Mouse (Mus musculus) intestine, embryonic 15.5 days (tissue): ENCODE data around the gene Galntl5. TPM values are rescaled to one million over a fixed set of nuclear protein-coding genes. Genes with fewer than 3 reads are reported as not detected.
"Not testable (repeated sequence)": the region's sequence is repeated elsewhere in the genome, so short reads cannot be mapped to it uniquely, and the experiment has no call there.

Experiments used
- ATAC-seq: fragments of 200-750 bp; cut with Nextera tagmentation; 2 replicates; pipeline ENCODE4 v1.8.0; 2017; ENCODE audit warnings: moderate TSS enrichment, moderate library complexity
- H3K27ac ChIP-seq: fragments of 300-500 bp; sonication (generic); 2 replicates; pipeline ENCODE4 v1.5.1; 2015; ENCODE audit warnings: mild to moderate bottlenecking, inconsistent platforms
- H3K27me3 ChIP-seq: fragments of 300-500 bp; sonication (generic); replicated peaks from 2 replicates; pipeline ENCODE4 v1.6.1; 2015; ENCODE audit warnings: inconsistent platforms
- H3K36me3 ChIP-seq: fragments of 300-500 bp; sonication (generic); 2 replicates; pipeline ENCODE4 v1.6.1; 2015; ENCODE audit warnings: inconsistent platforms
- H3K4me1 ChIP-seq: fragments of 300-500 bp; sonication (generic); replicated peaks from 2 replicates; pipeline ENCODE4 v1.6.1; 2015; ENCODE audit warnings: inconsistent platforms
- H3K4me2 ChIP-seq: fragments of 300-500 bp; sonication (generic); replicated peaks from 2 replicates; pipeline ENCODE4 v1.6.1; 2015; ENCODE audit warnings: mild to moderate bottlenecking, inconsistent platforms
- H3K4me3 ChIP-seq: fragments of 300-500 bp; sonication (generic); replicated peaks from 2 replicates; pipeline ENCODE4 v1.5.1; 2015; ENCODE audit warnings: inconsistent platforms
- H3K9ac ChIP-seq: fragments of 300-500 bp; sonication (generic); 2 replicates; pipeline ENCODE4 v1.6.1; 2015; ENCODE audit warnings: inconsistent platforms
- H3K9me3 ChIP-seq: fragments of 300-500 bp; sonication (generic); 2 replicates; pipeline ENCODE4 v1.6.1; 2016; ENCODE audit warnings: inconsistent platforms
- WGBS: fragments of 180-500 bp; shearing (Covaris S2); methylation state at CpG from one replicate; pipeline ENCODE4 v1.1.7; 2015; 5-methylcytosine and 5-hydroxymethylcytosine counted together
- polyA plus RNA-seq: library from polyadenylated mRNA; unstranded; fragments of >200 nt; fragmentation: Nextera tagmentation; extraction: Ambion mirVana; gene quantifications from 2 replicates; pipeline ENCODE4 v1.2.1, GENCODE M21; 2015

The Galntl5 gene
- polyA plus RNA-seq, 1 experiment from 2014 or later = not detected

- Histone ChIP-seq H3K27me3 (no peaks in the 10 kb centered on the region), H3K4me1 (peaks cover 5% of the 10 kb centered on the region; the same call in 1 of the 2 replicates), H3K27ac (peak within 1 kb of the TSS; percentile 90), H3K4me2 (peak within 1 kb of the TSS; percentile 57), H3K9me3 (no peaks in the 10 kb centered on the region), H3K36me3 (no peaks in the 10 kb centered on the region), H3K4me3 (peak within 1 kb of the TSS; percentile 76), H3K9ac (peak within 1 kb of the TSS; percentile 84)
- WGBS = 85% methylated on average over 3 of the region's 3 CpGs
- no peak for ATAC-seq
Observed at GRCm38 (mm10) chr5:25221604-25222003, 40.3 kb downstream of the Galntl5 start, which contains the start of gene Galnt11. TSS of gene Galnt11 (plus strand) at chr5:25221904.

GRCm38 (mm10) chr5:25222752-25223702 lies 41.8 kb downstream of the Galntl5 start, which contains the start of gene E130116L18Rik:
TSS of gene E130116L18Rik (minus strand) at chr5:25223153.
- 2% methylated on average over 71 of the region's 72 CpGs for WGBS
- H3K4me1 ChIP-seq = peaks cover 5% of the 10 kb centered on the region; the same call in 1 of the 2 replicates
- no peaks in the 10 kb centered on the region for H3K36me3 ChIP-seq
- H3K9ac ChIP-seq = peak within 1 kb of the TSS; percentile 84
- peak; percentile 99 for ATAC-seq
- peak within 1 kb of the TSS; percentile 76 for H3K4me3 ChIP-seq
- no peaks in the 10 kb centered on the region for H3K9me3 ChIP-seq
- no peaks in the 10 kb centered on the region for H3K27me3 ChIP-seq
- H3K27ac ChIP-seq = peak within 1 kb of the TSS; percentile 90
- H3K4me2 ChIP-seq = peak within 1 kb of the TSS; percentile 57

- WGBS = 98% methylated on average over 1 of the region's 1 CpGs
- H3K9me3 ChIP-seq, ATAC-seq, H3K4me2 ChIP-seq, H3K4me3 ChIP-seq, H3K4me1 ChIP-seq, H3K9ac ChIP-seq, H3K27me3 ChIP-seq, H3K27ac ChIP-seq, H3K36me3 ChIP-seq: not testable (repeated sequence)
Observed at GRCm38 (mm10) chr5:25224377-25224776, 43.1 kb downstream of the Galntl5 start.

- H3K27me3 ChIP-seq = no peaks in the 10 kb centered on the region
- no peak overlapping the region for H3K4me3 ChIP-seq
- no peak overlapping the region for H3K27ac ChIP-seq
- H3K4me2 ChIP-seq = no peak overlapping the region
- WGBS = 81% methylated on average over 6 of the region's 6 CpGs
- H3K9me3 ChIP-seq = no peaks in the 10 kb centered on the region
- H3K4me1 ChIP-seq = no peaks in the 10 kb centered on the region
- ATAC-seq = peak; percentile 53; the same call in 1 of the 2 replicates
- H3K36me3 ChIP-seq = no peaks in the 10 kb centered on the region; the same call in 1 of the 2 replicates
- H3K9ac ChIP-seq = no peak overlapping the region
Observed at GRCm38 (mm10) chr5:25243101-25243500, 61.8 kb downstream of the Galntl5 start.

GRCm38 (mm10) chr5:25245806-25246472 lies 64.7 kb downstream of the Galntl5 start:
- Histone ChIP-seq H3K4me3 (no peak overlapping the region), H3K36me3 (peaks cover 5% of the 10 kb centered on the region; the same call in 1 of the 2 replicates), H3K4me1 (no peaks in the 10 kb centered on the region), H3K27ac (no peak overlapping the region), H3K27me3 (no peaks in the 10 kb centered on the region), H3K4me2 (no peak overlapping the region), H3K9ac (no peak overlapping the region), H3K9me3 (no peaks in the 10 kb centered on the region)
- 82% methylated on average over 10 of the region's 10 CpGs for WGBS
- ATAC-seq = no peak

GRCm38 (mm10) chr5:25246473-25246865 lies 65.2 kb downstream of the Galntl5 start:
- no peak overlapping the region for H3K9ac ChIP-seq
- ATAC-seq = no peak
- H3K27me3 ChIP-seq = no peaks in the 10 kb centered on the region
- H3K4me3 ChIP-seq = no peak overlapping the region
- no peaks in the 10 kb centered on the region for H3K4me1 ChIP-seq
- H3K4me2 ChIP-seq = no peak overlapping the region
- peaks cover 5% of the 10 kb centered on the region; the same call in 1 of the 2 replicates for H3K36me3 ChIP-seq
- WGBS = 65% methylated on average over 1 of the region's 1 CpGs
- H3K9me3 ChIP-seq = no peaks in the 10 kb centered on the region
- H3K27ac ChIP-seq = no peak overlapping the region

GRCm38 (mm10) chr5:25247036-25247435 lies 65.8 kb downstream of the Galntl5 start:
- H3K36me3 ChIP-seq = peaks cover 5% of the 10 kb centered on the region; the same call in 1 of the 2 replicates
- WGBS = 69% methylated on average over 3 of the region's 3 CpGs
- no peak overlapping the region for H3K4me3 ChIP-seq
- H3K4me1 ChIP-seq = no peaks in the 10 kb centered on the region
- no peak overlapping the region for H3K27ac ChIP-seq
- H3K27me3 ChIP-seq = no peaks in the 10 kb centered on the region
- no peaks in the 10 kb centered on the region for H3K9me3 ChIP-seq
- H3K9ac ChIP-seq = no peak overlapping the region
- H3K4me2 ChIP-seq = no peak overlapping the region
- ATAC-seq = no peak

GRCm38 (mm10) chr5:25252423-25252822 lies 71.2 kb downstream of the Galntl5 start:
- no peaks in the 10 kb centered on the region for H3K9me3 ChIP-seq
- H3K4me3 ChIP-seq = no peak overlapping the region
- peak; percentile 92 for ATAC-seq
- H3K4me1 ChIP-seq = no peaks in the 10 kb centered on the region
- H3K9ac ChIP-seq = no peak overlapping the region
- peak overlapping the region; percentile 81 for H3K27ac ChIP-seq
- peaks cover 16% of the 10 kb centered on the region; the same call in 1 of the 2 replicates for H3K36me3 ChIP-seq
- H3K4me2 ChIP-seq = no peak overlapping the region
- WGBS = 58% methylated on average over 2 of the region's 2 CpGs
- H3K27me3 ChIP-seq = no peaks in the 10 kb centered on the region

GRCm38 (mm10) chr5:25252825-25253544 lies 71.7 kb downstream of the Galntl5 start:
- Histone ChIP-seq H3K9ac (no peak overlapping the region), H3K27ac (peak overlapping the region; percentile 77), H3K4me3 (no peak overlapping the region), H3K27me3 (no peaks in the 10 kb centered on the region), H3K4me1 (no peaks in the 10 kb centered on the region), H3K4me2 (no peak overlapping the region), H3K36me3 (peaks cover 19% of the 10 kb centered on the region; the same call in 1 of the 2 replicates), H3K9me3 (no peaks in the 10 kb centered on the region)
- peak; percentile 83 for ATAC-seq
- WGBS = 66% methylated on average over 8 of the region's 8 CpGs

GRCm38 (mm10) chr5:25254491-25254890 lies 73.2 kb downstream of the Galntl5 start:
- peaks cover 19% of the 10 kb centered on the region; the same call in 1 of the 2 replicates for H3K36me3 ChIP-seq
- no peak overlapping the region for H3K9ac ChIP-seq
- H3K4me2 ChIP-seq = no peak overlapping the region
- no peak overlapping the region for H3K4me3 ChIP-seq
- no peak for ATAC-seq
- H3K9me3 ChIP-seq = no peaks in the 10 kb centered on the region
- H3K4me1 ChIP-seq = no peaks in the 10 kb centered on the region
- no peaks in the 10 kb centered on the region for H3K27me3 ChIP-seq
- WGBS = 93% methylated on average over 4 of the region's 4 CpGs
- no peak overlapping the region for H3K27ac ChIP-seq

GRCm38 (mm10) chr5:25256686-25257085 lies 75.4 kb downstream of the Galntl5 start:
- no peak for ATAC-seq
- Histone ChIP-seq H3K4me1 (no peaks in the 10 kb centered on the region), H3K4me3 (no peak overlapping the region), H3K9ac (no peak overlapping the region), H3K9me3 (no peaks in the 10 kb centered on the region), H3K27me3 (no peaks in the 10 kb centered on the region), H3K4me2 (no peak overlapping the region), H3K27ac (no peak overlapping the region), H3K36me3 (peaks cover 14% of the 10 kb centered on the region; the same call in 1 of the 2 replicates)
- WGBS = 84% methylated on average over 2 of the region's 2 CpGs
